ENCODE assay signal across 8 mouse cellular contexts in genomic region chr1:166160569-166161445, GRCm38 (mm10). TPM values are rescaled to one million over a fixed set of nuclear protein-coding genes. Genes with fewer than 3 reads are reported as not detected.
DNase-seq lines count a peak whose midpoint lies in the region; ATAC-seq lines count a peak whose summit lies in the region.

No protein-coding gene starts in this region.

- no peak overlapping the region for H3K27ac ChIP-seq in hindbrain, embryonic 16.5 days (ENCODE audit: low read depth, low read length)
- H3K27ac ChIP-seq in midbrain, embryonic 11.5 days (ENCODE audit: low read depth, low read length), result no peak overlapping the region

- peak; percentile 47 to 87 for DNase-seq in heart, adult 18-20 months
- no peak for DNase-seq in heart, adult 11 months
- DNase-seq in cerebellum, postnatal 10 days, result peak; percentile 90 to 94
- DNase-seq in frontal cortex, postnatal 25 days (ENCODE audit: low spot score in 2 of 2), result peak; percentile 65 to 67
- peak; percentile 55 to 85 for DNase-seq in left cerebral cortex, postnatal 14 days (ENCODE audit: low spot score in 2 of 2)
- peak; percentile 97 for DNase-seq in midbrain, embryonic 11.5 days (ENCODE audit: low spot score, missing footprints)
- DNase-seq in spleen, postnatal 10 days (ENCODE audit: low spot score in 2 of 2), result peak; percentile 32 to 72

- H3K9ac ChIP-seq in hindbrain, embryonic 16.5 days (ENCODE audit: low read depth, low read length), result peak overlapping the region; percentile 41
- H3K9ac ChIP-seq in midbrain, embryonic 11.5 days (ENCODE audit: low read length), result peak overlapping the region; percentile 13; the same call in 1 of the 2 replicates

- peak overlapping the region; percentile 25 for H3K4me3 ChIP-seq in hindbrain, embryonic 16.5 days (ENCODE audit: low read length)
- no peak overlapping the region for H3K4me3 ChIP-seq in midbrain, embryonic 11.5 days (ENCODE audit: low read depth, low read length)

- H3K36me3 ChIP-seq in hindbrain, embryonic 16.5 days (ENCODE audit: control insufficient read depth, insufficient read depth, low read length), result no peaks in the 10 kb centered on the region
- H3K36me3 ChIP-seq in midbrain, embryonic 11.5 days (ENCODE audit: control insufficient read depth, insufficient read depth, low read length), result no peaks in the 10 kb centered on the region

- WGBS in hindbrain, embryonic 16.5 days, result 17% methylated on average over 24 of the region's 24 CpGs
- 17% methylated on average over 24 of the region's 24 CpGs for WGBS in midbrain, embryonic 11.5 days

- H3K9me3 ChIP-seq in hindbrain, embryonic 16.5 days (ENCODE audit: control insufficient read depth, low read length), result no peaks in the 10 kb centered on the region
- no peaks in the 10 kb centered on the region for H3K9me3 ChIP-seq in midbrain, embryonic 11.5 days (ENCODE audit: control insufficient read depth, low read length)

- no peaks in the 10 kb centered on the region for H3K4me1 ChIP-seq in hindbrain, embryonic 16.5 days (ENCODE audit: control insufficient read depth, insufficient read depth, low read depth, low read length)
- peaks cover 6% of the 10 kb centered on the region; the same call in 1 of the 2 replicates for H3K4me1 ChIP-seq in midbrain, embryonic 11.5 days (ENCODE audit: control insufficient read depth, insufficient read depth, low read length)

- peak overlapping the region; percentile 62 for H3K4me2 ChIP-seq in hindbrain, embryonic 16.5 days (ENCODE audit: low read length)
- peak overlapping the region; percentile 29 for H3K4me2 ChIP-seq in midbrain, embryonic 11.5 days

- peak; percentile 76 for ATAC-seq in hindbrain, embryonic 16.5 days
- ATAC-seq in midbrain, embryonic 11.5 days (ENCODE audit: low FRiP score), result peak; percentile 61

- H3K27me3 ChIP-seq in hindbrain, embryonic 16.5 days (replicated peaks; ENCODE audit: control insufficient read depth, insufficient read depth, low read length), result peaks cover 19% of the 10 kb centered on the region
- peaks cover 5% of the 10 kb centered on the region; the same call in 1 of the 2 replicates for H3K27me3 ChIP-seq in midbrain, embryonic 11.5 days (ENCODE audit: control insufficient read depth, insufficient read depth, low read length)

- intact Hi-C loops in left cerebral cortex, postnatal 14 days (cut with DNase I), result loop anchor here (1.0 to 5.0 kb wide), 3 partner anchors 91 to 201 kb away; partner anchors contain the start of gene Ildr2

RNA-seq across cellular contexts. Expression of gene Gpa33, which starts 30.8 kb away (rescaled TPM):
- total RNA-seq in heart, adult 18-20 months (2021), result not detected
- polyA plus RNA-seq in hindbrain, embryonic 16.5 days (2015; fragmentation: Nextera tagmentation; extraction: Ambion mirVana), result not detected in 2 replicates
- total RNA-seq in left cerebral cortex, postnatal 14 days (2021), result not detected
- polyA plus RNA-seq in midbrain, embryonic 11.5 days (2014; fragmentation: Nextera tagmentation; extraction: Ambion mirVana), result 0.17 and 0.38 TPM in 2 replicates

RNA-seq across cellular contexts. Expression of gene Dusp27, which starts 33.1 kb away (rescaled TPM):
- total RNA-seq in heart, adult 18-20 months (2021), result 10 to 100 TPM; 34.7 to 40.0 TPM
- polyA plus RNA-seq in hindbrain, embryonic 16.5 days (2015; fragmentation: Nextera tagmentation; extraction: Ambion mirVana), result 1.1 and 1.9 TPM in 2 replicates
- under 1 TPM; 0.35 to 0.55 TPM for total RNA-seq in left cerebral cortex, postnatal 14 days (2021)
- polyA plus RNA-seq in midbrain, embryonic 11.5 days (2014; fragmentation: Nextera tagmentation; extraction: Ambion mirVana), result 2.3 and 2.4 TPM in 2 replicates

Comparison
In these comparisons a context has a peak if more than half of its experiments do, and no peak if none do; other contexts are left out.
1. RNA of gene Dusp27, which starts 33.1 kb away (total RNA-seq): 34.7 to 40.0 TPM in heart, adult 18-20 months; 0.35 to 0.55 TPM in left cerebral cortex, postnatal 14 days; every median in the first group is over 10 times any median in the second.